In genomic region chr12:101975601-101976571, GRCm38 (mm10) we compare ENCODE assay signal across 8 mouse cellular contexts. TPM values are rescaled to one million over a fixed set of nuclear protein-coding genes. Genes with fewer than 3 reads are reported as not detected.
DNase-seq lines count a peak whose midpoint lies in the region; ATAC-seq lines count a peak whose summit lies in the region.

Gene Cpsf2, plus strand, starts transcription at chr12:101975988.

- no peaks in the 10 kb centered on the region for H3K9me3 ChIP-seq in hindbrain, embryonic 14.5 days (ENCODE audit: control insufficient read depth, low read length)

- H3K36me3 ChIP-seq in hindbrain, embryonic 14.5 days (replicated peaks; ENCODE audit: control insufficient read depth, insufficient read depth): peaks cover 3% of the 10 kb centered on the region

- H3K27me3 ChIP-seq in hindbrain, embryonic 14.5 days (ENCODE audit: control insufficient read depth, insufficient read depth, low read length): no peaks in the 10 kb centered on the region

- peaks cover 22% of the 10 kb centered on the region for H3K4me1 ChIP-seq in hindbrain, embryonic 14.5 days (replicated peaks; ENCODE audit: control insufficient read depth, insufficient read depth, low read length)

- H3K9ac ChIP-seq in hindbrain, embryonic 14.5 days: peak within 1 kb of the TSS; percentile 91

- peak within 1 kb of the TSS; percentile 61 for H3K4me2 ChIP-seq in hindbrain, embryonic 14.5 days (replicated peaks)

- WGBS in hindbrain, embryonic 14.5 days: under 1% methylated on average over 75 of the region's 77 CpGs

- H3K27ac ChIP-seq in hindbrain, embryonic 14.5 days: peak within 1 kb of the TSS; percentile 97

- H3K4me3 ChIP-seq in hindbrain, embryonic 14.5 days (replicated peaks; ENCODE audit: low read length): peak within 1 kb of the TSS; percentile 92

- peak; percentile 96 for ATAC-seq in hindbrain, embryonic 14.5 days (ENCODE audit: low FRiP score)

- DNase-seq in NIH3T3 (ENCODE audit: low read depth): peak; percentile 86
- peak; percentile 90 for DNase-seq in cerebellum, postnatal 10 days
- DNase-seq in frontal cortex, postnatal 14 days (ENCODE audit: low spot score in 2 of 2): peak; percentile 73 to 80
- DNase-seq in hindbrain, embryonic 14.5 days (ENCODE audit: low spot score): peak; percentile 80
- peak; percentile 90 to 91 for DNase-seq in layer of hippocampus, postnatal 36 days
- peak; percentile 80 for DNase-seq in lung, postnatal 36 days
- peak; percentile 93 for DNase-seq in retina, postnatal 1 day
- DNase-seq in urinary bladder, adult 18-20 months (ENCODE audit: low spot score in 2 of 2): peak; percentile 61 to 88

RNA-seq across cellular contexts. Expression of gene Cpsf2, which starts in this region (rescaled TPM):
- 32.6 and 34.9 TPM in 2 replicates for polyA plus RNA-seq in hindbrain, embryonic 14.5 days (2014; fragmentation: Nextera tagmentation; extraction: Ambion mirVana)
- total RNA-seq in layer of hippocampus, postnatal 36 days (2021): 10 to 100 TPM; 27.8 to 28.8 TPM

Comparison
In these comparisons a context has a peak if more than half of its experiments do, and no peak if none do; other contexts are left out.
1. Peak in every context shown above with its lines: DNase-seq, ATAC-seq, H3K4me3 ChIP-seq and H3K27ac ChIP-seq.